ENCODE assay signal across 10 mouse cellular contexts in the genomic region with DNA sequence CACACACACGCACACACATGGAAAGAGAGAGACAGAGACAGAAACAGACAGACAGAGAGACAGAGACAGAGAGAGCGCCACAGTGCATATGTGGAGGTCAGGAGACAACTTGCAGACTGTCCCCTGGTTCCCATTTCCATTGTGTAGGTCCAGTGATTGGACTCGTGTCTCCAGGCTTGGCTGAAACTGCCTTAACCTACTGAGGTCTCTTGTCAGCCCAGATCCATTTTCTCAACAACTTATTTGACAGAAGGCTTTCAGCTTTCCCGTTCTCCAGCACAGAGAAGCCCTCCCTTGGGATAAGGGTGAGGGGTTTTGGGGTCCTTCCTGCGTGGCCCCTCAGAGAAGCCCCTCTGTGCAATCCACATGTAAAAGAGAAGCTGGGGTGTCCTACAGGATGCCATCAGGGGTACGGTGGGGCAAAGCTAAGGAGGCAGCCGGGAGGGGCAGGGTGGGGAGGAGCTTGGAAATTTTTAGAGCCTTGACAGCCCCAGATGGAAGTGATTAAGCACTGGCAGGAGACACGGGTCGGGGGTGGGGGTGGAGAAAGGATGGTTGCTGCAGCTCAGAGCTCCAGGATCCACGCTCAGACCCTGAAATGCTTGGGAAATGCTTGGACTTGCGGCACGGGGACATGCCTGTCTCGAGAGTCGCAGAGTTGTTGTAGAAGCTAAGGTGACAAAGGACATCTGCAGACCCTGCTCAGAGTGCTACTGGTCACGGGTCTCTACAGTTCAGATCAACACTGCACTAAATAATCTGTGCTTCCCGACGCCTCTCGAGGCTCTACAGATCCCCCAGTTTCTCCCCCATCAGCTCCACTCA. TPM values are rescaled to one million over a fixed set of nuclear protein-coding genes. Genes with fewer than 3 reads are reported as not detected.
DNase-seq lines count a peak whose midpoint lies in the region; ATAC-seq lines count a peak whose summit lies in the region.
"Had no signal": no experiment of that assay in that cellular context is flagged by ENCODE, and none has a peak within 500 bp of the region (broad histone marks: within the 10 kb centered on the region; RNA-seq: fewer than 3 reads in every experiment).

No protein-coding gene starts in this region.

- DNase-seq in forebrain, embryonic 10.5 days (ENCODE audit: extremely low spot score, low spot score) = peak; percentile 25
- DNase-seq in kidney, adult 8-10 months = no peak
- DNase-seq in embryo, embryonic 9.5 days (ENCODE audit: extremely low spot score) = peak; percentile 52
- DNase-seq in left cerebral cortex, postnatal 36 days (ENCODE audit: low spot score in 2 of 2) = no peak
- DNase-seq in ovary, postnatal 36 days (ENCODE audit: low spot score) = no peak

- no peak overlapping the region; the same call in 1 of the 2 replicates for H3K4me3 ChIP-seq in forebrain, embryonic 10.5 days
- no peak overlapping the region for H3K4me3 ChIP-seq in forebrain, embryonic 13.5 days
- H3K4me3 ChIP-seq in kidney, embryonic 15.5 days (replicated peaks) = no peak overlapping the region
- H3K4me3 ChIP-seq in limb, embryonic 13.5 days = peak overlapping the region; percentile 22

- H3K36me3 ChIP-seq in forebrain, embryonic 10.5 days (replicated peaks) = no peaks in the 10 kb centered on the region
- no peaks in the 10 kb centered on the region for H3K36me3 ChIP-seq in forebrain, embryonic 13.5 days (ENCODE audit: poor library complexity, severe bottlenecking)
- no peaks in the 10 kb centered on the region for H3K36me3 ChIP-seq in kidney, embryonic 15.5 days
- H3K36me3 ChIP-seq in limb, embryonic 13.5 days = no peaks in the 10 kb centered on the region

- no peaks in the 10 kb centered on the region for H3K27me3 ChIP-seq in forebrain, embryonic 10.5 days (ENCODE audit: poor library complexity, severe bottlenecking)
- no peaks in the 10 kb centered on the region for H3K27me3 ChIP-seq in forebrain, embryonic 13.5 days
- no peaks in the 10 kb centered on the region for H3K27me3 ChIP-seq in kidney, embryonic 15.5 days
- H3K27me3 ChIP-seq in limb, embryonic 13.5 days = no peaks in the 10 kb centered on the region

- no peak overlapping the region for H3K9ac ChIP-seq in forebrain, embryonic 13.5 days
- H3K9ac ChIP-seq in kidney, embryonic 15.5 days = no peak overlapping the region
- H3K9ac ChIP-seq in limb, embryonic 13.5 days = peak overlapping the region; percentile 43

- intact Hi-C loops in left cerebral cortex, postnatal 36 days (cut with DNase I) = no loop called here

- H3K27ac ChIP-seq in forebrain, embryonic 10.5 days = peak overlapping the region; percentile 74
- H3K27ac ChIP-seq in forebrain, embryonic 13.5 days = no peak overlapping the region
- H3K27ac ChIP-seq in kidney, embryonic 15.5 days = peak overlapping the region; percentile 52
- H3K27ac ChIP-seq in limb, embryonic 13.5 days = peak overlapping the region; percentile 79

- peaks cover 21% of the 10 kb centered on the region for H3K4me1 ChIP-seq in forebrain, embryonic 10.5 days
- H3K4me1 ChIP-seq in forebrain, embryonic 13.5 days = no peaks in the 10 kb centered on the region
- peaks cover 13% of the 10 kb centered on the region for H3K4me1 ChIP-seq in kidney, embryonic 15.5 days
- H3K4me1 ChIP-seq in limb, embryonic 13.5 days = peaks cover 41% of the 10 kb centered on the region

- WGBS in forebrain, embryonic 10.5 days = 64% methylated on average over 18 of the region's 18 CpGs
- 72% methylated on average over 18 of the region's 18 CpGs for WGBS in forebrain, embryonic 13.5 days
- 25% methylated on average over 18 of the region's 18 CpGs for WGBS in kidney, embryonic 15.5 days
- 16% methylated on average over 18 of the region's 18 CpGs for WGBS in limb, embryonic 13.5 days

- no peak for ATAC-seq in forebrain, embryonic 13.5 days
- ATAC-seq in kidney, embryonic 15.5 days (replicated peaks; ENCODE audit: low FRiP score) = peak; percentile 29; the same call in 1 of the 2 replicates
- ATAC-seq in limb, embryonic 13.5 days (ENCODE audit: low FRiP score, low read depth) = peak; percentile 84

- no peaks in the 10 kb centered on the region for H3K9me3 ChIP-seq in forebrain, embryonic 10.5 days
- no peaks in the 10 kb centered on the region for H3K9me3 ChIP-seq in forebrain, embryonic 13.5 days (replicated peaks)
- no peaks in the 10 kb centered on the region for H3K9me3 ChIP-seq in kidney, embryonic 15.5 days (replicated peaks)
- no peaks in the 10 kb centered on the region for H3K9me3 ChIP-seq in limb, embryonic 13.5 days

- H3K4me2 ChIP-seq in forebrain, embryonic 13.5 days = no peak overlapping the region
- H3K4me2 ChIP-seq in kidney, embryonic 15.5 days = peak overlapping the region; percentile 44
- H3K4me2 ChIP-seq in limb, embryonic 13.5 days (replicated peaks) = peak overlapping the region; percentile 54

RNA-seq across cellular contexts. Expression of gene Tmem270, which starts 39.0 kb away (rescaled TPM):
- polyA plus RNA-seq in forebrain, embryonic 10.5 days (2016; fragmentation: Nextera tagmentation; extraction: Ambion mirVana) = not detected in 2 replicates
- not detected in 2 replicates for polyA plus RNA-seq in forebrain, embryonic 13.5 days (2015; fragmentation: Nextera tagmentation; extraction: Ambion mirVana)
- polyA plus RNA-seq in kidney, embryonic 15.5 days (2015; fragmentation: Nextera tagmentation; extraction: Ambion mirVana) = not detected in 2 replicates
- polyA plus RNA-seq in limb, embryonic 13.5 days (2015; fragmentation: Nextera tagmentation; extraction: Ambion mirVana) = not detected in 2 replicates
- not detected for total RNA-seq in left cerebral cortex, postnatal 36 days (2021)
- total RNA-seq: hematopoietic stem cell, adult 5-6 weeks; liver, adult 2 months had no signal
- polyA plus RNA-seq: liver, adult 2 months had no signal

RNA-seq across cellular contexts. Expression of gene Cldn13, which starts 47.8 kb away (rescaled TPM):
- polyA plus RNA-seq in forebrain, embryonic 10.5 days (2016; fragmentation: Nextera tagmentation; extraction: Ambion mirVana) = 2.0 and 4.9 TPM in 2 replicates
- 0.72 TPM in 1 of 2 replicates, not detected in the other for polyA plus RNA-seq in forebrain, embryonic 13.5 days (2015; fragmentation: Nextera tagmentation; extraction: Ambion mirVana)
- polyA plus RNA-seq in kidney, embryonic 15.5 days (2015; fragmentation: Nextera tagmentation; extraction: Ambion mirVana) = 2.0 and 5.1 TPM in 2 replicates
- polyA plus RNA-seq in limb, embryonic 13.5 days (2015; fragmentation: Nextera tagmentation; extraction: Ambion mirVana) = 0.45 and 2.0 TPM in 2 replicates
- not detected for total RNA-seq in left cerebral cortex, postnatal 36 days (2021)
- total RNA-seq: liver, adult 2 months had no signal
- polyA plus RNA-seq: liver, adult 2 months had no signal

Comparison
In these comparisons a context has a peak if more than half of its experiments do, and no peak if none do; other contexts are left out.
1. DNase-seq: peak in forebrain, embryonic 10.5 days (single experiment) and embryo, embryonic 9.5 days (single experiment); none in kidney, adult 8-10 months (0 of 2), left cerebral cortex, postnatal 36 days (0 of 2) and ovary, postnatal 36 days (single experiment).